Mouse (Mus musculus) MEL (cell line): Measurements from ENCODE around the gene Il23r. TPM values are rescaled to one million over a fixed set of nuclear protein-coding genes. Genes with fewer than 3 reads are reported as not detected.

Source experiments
- DNase-seq: peaks from one replicate; pipeline ENCODE4 v3.0.0; 2011; ENCODE audit warnings: low read depth, low spot score
- H3K27ac ChIP-seq: 2 replicates; pipeline ENCODE4 v1.5.1; 2012; ENCODE audit warnings: low read depth, mild to moderate bottlenecking, control low read depth, low read length, moderate library complexity; ENCODE audit not compliant: control insufficient read depth
- H3K27me3 ChIP-seq, 2 experiments: fragments of 150-350 bp in 1 of 2; sonication (generic) in 1 of 2; 2 replicates each; pipeline ENCODE4 v1.6.1; 2012; ENCODE audit warnings: low read length in 2 of 2, mild to moderate bottlenecking in 2 of 2, improper control_type of control experiment in 1 of 2, moderate library complexity in 1 of 2; ENCODE audit not compliant: insufficient read depth in 2 of 2, control insufficient read depth in 1 of 2
- H3K36me3 ChIP-seq, 2 experiments: 2 replicates each; pipeline ENCODE4 v1.6.1; 2012 to 2014; ENCODE audit warnings: low read length in 2 of 2, improper control_type of control experiment in 1 of 2, inconsistent platforms in 1 of 2, mild to moderate bottlenecking in 1 of 2; ENCODE audit not compliant: insufficient read depth in 2 of 2, control insufficient read depth in 1 of 2
- H3K4me1 ChIP-seq, 2 experiments: fragments of 150-350 bp in 1 of 2; sonication (generic) in 1 of 2; 2 replicates each; pipeline ENCODE4 v1.6.1; 2012; ENCODE audit warnings: low read length in 2 of 2, improper control_type of control experiment in 1 of 2, mild to moderate bottlenecking in 1 of 2; ENCODE audit not compliant: insufficient read depth in 2 of 2, control insufficient read depth in 1 of 2
- H3K4me3 ChIP-seq, 2 experiments: fragments of 150-350 bp in 1 of 2; sonication (generic) in 1 of 2; 2 replicates each; pipeline ENCODE4 v1.5.1; 2012; ENCODE audit warnings: low read depth in 2 of 2, low read length in 2 of 2, mild to moderate bottlenecking in 2 of 2, moderate library complexity in 2 of 2, control low read depth in 1 of 2, improper control_type of control experiment in 1 of 2; ENCODE audit not compliant: control insufficient read depth in 1 of 2, insufficient read depth in 1 of 2
- H3K79me2 ChIP-seq: 2 replicates; pipeline ENCODE4 v1.6.1; 2012; ENCODE audit warnings: mild to moderate bottlenecking, low read length, moderate library complexity; ENCODE audit not compliant: control insufficient read depth, poor library complexity, insufficient read depth
- H3K9ac ChIP-seq: 2 replicates; pipeline ENCODE4 v1.6.1; 2012; ENCODE audit warnings: low read depth, mild to moderate bottlenecking, control low read depth, low read length, moderate library complexity; ENCODE audit not compliant: control insufficient read depth, poor library complexity, severe bottlenecking
- H3K9me3 ChIP-seq: fragments of 150-350 bp; sonication (generic); replicated peaks from 2 replicates; pipeline ENCODE4 v1.6.1; 2012; ENCODE audit warnings: mild to moderate bottlenecking, low read length, improper control_type of control experiment, moderate library complexity; ENCODE audit not compliant: insufficient read depth
- BHLHE40 ChIP-seq: IDR thresholded peaks from 2 replicates; pipeline ENCODE4 v1.6.1; 2012; ENCODE audit warnings: low read depth, mild to moderate bottlenecking, inconsistent platforms, low read length, improper control_type of control experiment, borderline replicate concordance
- CHD1 ChIP-seq: IDR thresholded peaks from 2 replicates; pipeline ENCODE4 v1.6.1; 2012; ENCODE audit warnings: low read depth, mild to moderate bottlenecking, inconsistent platforms, low read length, improper control_type of control experiment
- CHD2 ChIP-seq: IDR thresholded peaks from 2 replicates; pipeline ENCODE4 v1.6.1; 2011; ENCODE audit warnings: low read length, improper control_type of control experiment
- CTCF ChIP-seq, 3 experiments: IDR thresholded peaks in 2 of 3; conservative IDR thresholded peaks in 1 of 3; 2 replicates each; pipeline ENCODE4 v1.5.1; 2011 to 2012; ENCODE audit warnings: low read length in 3 of 3, low read depth in 2 of 3, mild to moderate bottlenecking in 2 of 3, improper control_type of control experiment in 1 of 3, inconsistent platforms in 1 of 3, mixed read lengths in 1 of 3, moderate library complexity in 1 of 3; ENCODE audit not compliant: control insufficient read depth in 1 of 3, insufficient read depth in 1 of 3, poor library complexity in 1 of 3, severe bottlenecking in 1 of 3
- E2F4 ChIP-seq: IDR thresholded peaks from 2 replicates; pipeline ENCODE4 v1.6.1; 2011; ENCODE audit warnings: low read depth, low read length, improper control_type of control experiment, borderline replicate concordance
- ELF1 ChIP-seq: IDR thresholded peaks from 2 replicates; pipeline ENCODE4 v1.6.1; 2014; ENCODE audit warnings: low read depth, mild to moderate bottlenecking, inconsistent platforms, low read length, improper control_type of control experiment, moderate library complexity
- ETS1 ChIP-seq: IDR thresholded peaks from 2 replicates; pipeline ENCODE4 v1.6.1; 2012; ENCODE audit warnings: low read depth, mild to moderate bottlenecking, inconsistent platforms, low read length, improper control_type of control experiment, moderate library complexity
- GABPA ChIP-seq: IDR thresholded peaks from 2 replicates; pipeline ENCODE4 v1.6.1; 2012; ENCODE audit warnings: low read depth, mild to moderate bottlenecking, inconsistent platforms, low read length, improper control_type of control experiment, moderate library complexity
- GATA1 ChIP-seq: IDR thresholded peaks from 2 replicates; pipeline ENCODE4 v1.6.1; 2011; ENCODE audit warnings: low read depth, low read length, improper control_type of control experiment
- HCFC1 ChIP-seq: IDR thresholded peaks from 2 replicates; pipeline ENCODE4 v1.6.1; 2012; ENCODE audit warnings: low read depth, mild to moderate bottlenecking, inconsistent platforms, low read length, improper control_type of control experiment, moderate library complexity
- JUND ChIP-seq: IDR thresholded peaks from 2 replicates; pipeline ENCODE4 v1.6.1; 2011; ENCODE audit warnings: low read depth, mild to moderate bottlenecking, improper control_type of control experiment, low read length
- KAT2A ChIP-seq: conservative IDR thresholded peaks from 2 replicates; pipeline ENCODE4 v1.6.1; 2012; ENCODE audit warnings: low read depth, low read length, improper control_type of control experiment, inconsistent platforms
- MAFK ChIP-seq: IDR thresholded peaks from 2 replicates; pipeline ENCODE4 v1.6.1; 2011; ENCODE audit warnings: low read depth, mild to moderate bottlenecking, low read length, improper control_type of control experiment, borderline replicate concordance
- MAZ ChIP-seq: IDR thresholded peaks from 2 replicates; pipeline ENCODE4 v1.6.1; 2012; ENCODE audit warnings: low read depth, mild to moderate bottlenecking, inconsistent platforms, low read length, improper control_type of control experiment
- MYB ChIP-seq: IDR thresholded peaks from 2 replicates; pipeline ENCODE4 v1.6.1; 2011; ENCODE audit warnings: mild to moderate bottlenecking, low read depth, low read length, improper control_type of control experiment
- MYC ChIP-seq: IDR thresholded peaks from 2 replicates; pipeline ENCODE4 v1.6.1; 2011; ENCODE audit warnings: low read depth, mild to moderate bottlenecking, low read length, improper control_type of control experiment, moderate library complexity
- NELFE ChIP-seq: IDR thresholded peaks from 2 replicates; pipeline ENCODE4 v1.6.1; 2011; ENCODE audit warnings: low read depth, low read length, improper control_type of control experiment
- NRF1 ChIP-seq: IDR thresholded peaks from 2 replicates; pipeline ENCODE4 v1.6.1; 2014; ENCODE audit warnings: low read depth, mild to moderate bottlenecking, inconsistent platforms, low read length, improper control_type of control experiment, moderate library complexity; ENCODE audit not compliant: poor library complexity, insufficient read depth, severe bottlenecking
- RAD21 ChIP-seq: IDR thresholded peaks from 2 replicates; pipeline ENCODE4 v1.6.1; 2011; ENCODE audit warnings: mild to moderate bottlenecking, low read depth, low read length, improper control_type of control experiment
- RCOR1 ChIP-seq: IDR thresholded peaks from 2 replicates; pipeline ENCODE4 v1.6.1; 2012; ENCODE audit warnings: low read depth, mild to moderate bottlenecking, inconsistent platforms, low read length, improper control_type of control experiment
- SIN3A ChIP-seq: IDR thresholded peaks from 2 replicates; pipeline ENCODE4 v1.6.1; 2012; ENCODE audit warnings: low read length, improper control_type of control experiment, inconsistent platforms
- SMC3 ChIP-seq: IDR thresholded peaks from 2 replicates; pipeline ENCODE4 v1.6.1; 2011; ENCODE audit warnings: low read depth, low read length, improper control_type of control experiment
- TBP ChIP-seq: IDR thresholded peaks from 2 replicates; pipeline ENCODE4 v1.8.0; 2011; ENCODE audit warnings: low read depth, low read length, improper control_type of control experiment
- UBTF ChIP-seq: IDR thresholded peaks from 2 replicates; pipeline ENCODE4 v1.6.1; 2012; ENCODE audit warnings: low read depth, mild to moderate bottlenecking, inconsistent platforms, low read length, improper control_type of control experiment, moderate library complexity, borderline replicate concordance; ENCODE audit not compliant: insufficient read depth
- USF2 ChIP-seq, 2 experiments: IDR thresholded peaks; 2 replicates each; pipeline ENCODE4 v1.6.1; 2011 to 2012; ENCODE audit warnings: improper control_type of control experiment in 2 of 2, low read length in 2 of 2, borderline replicate concordance in 1 of 2, inconsistent platforms in 1 of 2, low read depth in 1 of 2, mild to moderate bottlenecking in 1 of 2; ENCODE audit not compliant: insufficient read depth in 1 of 2
- ZC3H11A ChIP-seq: IDR thresholded peaks from 2 replicates; pipeline ENCODE4 v1.6.1; 2012; ENCODE audit warnings: low read depth, mild to moderate bottlenecking, inconsistent platforms, low read length, improper control_type of control experiment
- polyA plus RNA-seq, 2 experiments: library from polyadenylated mRNA; stranded (reverse) in 1 of 2; unstranded in 1 of 2; fragments of >175 nt in 1 of 2; fragments of >200 nt in 1 of 2; gene quantifications; 2 replicates each; pipeline versions ENCODE4 v1.2.1 to v1.2.4; 2012; ENCODE audit warnings: low replicate concordance in 2 of 2, low read depth in 1 of 2; ENCODE audit not compliant: insufficient read length in 2 of 2, insufficient read depth in 1 of 2, missing spikeins in 1 of 2
- total RNA-seq: library from RNA; depleted of rRNA; stranded (reverse); fragments of 300-350 nt; gene quantifications from 2 replicates; pipeline ENCODE4 v1.2.3, GENCODE M21; 2012

Gene Il23r
- total and polyA plus RNA-seq, 3 experiments = not detected

DNA sequence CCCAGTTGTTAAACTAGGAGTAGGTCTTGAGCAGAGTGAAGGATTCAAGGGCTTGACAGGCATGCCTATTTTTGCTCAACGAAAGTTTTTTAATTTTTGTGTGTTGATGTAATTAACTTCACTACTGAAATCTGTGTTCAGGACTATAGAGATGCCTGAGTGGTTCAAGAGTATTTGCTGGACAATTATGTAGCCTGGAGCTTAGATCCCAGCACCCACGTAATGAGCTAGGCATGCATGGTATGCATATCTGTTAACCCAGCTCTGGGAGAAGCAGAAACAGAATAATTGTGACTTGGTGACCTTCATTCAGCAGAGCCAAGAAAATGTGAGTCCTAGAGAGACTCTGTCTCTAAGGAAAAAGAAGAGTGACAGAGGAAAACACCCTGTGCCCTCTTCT is 10.6 kb downstream of the Il23r start:
- Histone ChIP-seq H3K4me3 (no peak overlapping the region), H3K9ac (no peak overlapping the region), H3K79me2 (no peaks in the 10 kb centered on the region), H3K4me1 (no peaks in the 10 kb centered on the region), H3K9me3 (no peaks in the 10 kb centered on the region), H3K27me3 (no peaks in the 10 kb centered on the region; a peak in 1 of 4 replicates), H3K27ac (no peak overlapping the region), H3K36me3 (no peaks in the 10 kb centered on the region)
- TF ChIP-seq NELFE = no peak
- no peak for TF ChIP-seq ZC3H11A
- TF ChIP-seq RAD21 = no peak
- TF ChIP-seq E2F4 = no peak
- TF ChIP-seq KAT2A = no peak
- TF ChIP-seq RCOR1 = no peak
- DNase-seq = no peak

- no peak for DNase-seq
- Histone ChIP-seq H3K79me2 (no peaks in the 10 kb centered on the region), H3K4me1 (no peaks in the 10 kb centered on the region), H3K4me3 (no peak overlapping the region), H3K36me3 (no peaks in the 10 kb centered on the region), H3K27me3 (peaks cover 0 to 2% of the 10 kb centered on the region in 2 experiments), H3K9ac (no peak overlapping the region), H3K9me3 (no peaks in the 10 kb centered on the region), H3K27ac (no peak overlapping the region)
- TF ChIP-seq MAZ (no peak), BHLHE40 (no peak), ETS1 (no peak), UBTF (no peak), SMC3 (no peak), USF2 (IDR thresholded peaks at IDR 0.05; ENCODE audit: borderline replicate concordance in 1 of 2, insufficient read depth in 1 of 2, low read depth in 1 of 2, low read length in 2 of 2) (no peak), JUND (no peak), TBP (no peak), GATA1 (no peak)
Observed at GRCm38 (mm10) chr6:67471242-67471641, 20.4 kb downstream of the Il23r start.

DNA sequence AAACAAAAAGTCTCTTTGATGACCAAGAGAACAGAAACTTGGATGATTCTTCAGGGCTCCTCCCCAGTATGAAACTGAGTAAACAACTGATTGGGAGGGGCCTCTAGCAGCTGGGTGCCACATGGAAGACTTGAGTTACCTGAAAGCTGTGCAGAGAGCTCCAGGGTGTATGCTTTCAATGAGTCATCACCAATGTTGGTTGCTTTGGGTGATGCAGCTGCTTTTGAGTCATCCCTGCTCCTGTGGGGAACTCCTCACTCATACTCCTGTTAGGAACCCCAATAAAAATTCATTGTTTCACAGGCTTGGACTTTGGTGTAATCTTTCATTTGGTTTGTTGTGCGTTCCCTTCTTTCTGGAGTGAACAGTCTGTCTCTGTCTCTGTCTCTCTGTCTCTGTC is 32.2 kb downstream of the Il23r start:
- H3K27ac ChIP-seq = no peak overlapping the region
- TF ChIP-seq SIN3A (no peak), MYC (no peak), RAD21 (no peak), KAT2A (no peak), NELFE (no peak), E2F4 (no peak), MYB (no peak), JUND (no peak), CTCF (IDR thresholded peaks at IDR 0.05 in 2 of 3, conservative IDR thresholded peaks at IDR 0.05 in 1 of 3; ENCODE audit: control insufficient read depth in 1 of 3, insufficient read depth in 1 of 3, low read depth in 2 of 3, low read length in 3 of 3, poor library complexity in 1 of 3, severe bottlenecking in 1 of 3) (no peak), GATA1 (no peak), CHD2 (no peak), NRF1 (no peak), GABPA (no peak), HCFC1 (no peak), ELF1 (no peak), CHD1 (no peak), TBP (no peak), MAFK (no peak)

More for the DNA sequence above, 32.2 kb downstream of the Il23r start:
- Histone ChIP-seq H3K4me1 (no peaks in the 10 kb centered on the region), H3K36me3 (no peaks in the 10 kb centered on the region), H3K27me3 (peaks cover 1 to 2% of the 10 kb centered on the region in 2 experiments; a peak in 2 of 4 replicates), H3K4me3 (no peak overlapping the region), H3K79me2 (no peaks in the 10 kb centered on the region), H3K9me3 (no peaks in the 10 kb centered on the region), H3K9ac (no peak overlapping the region)
- no peak for DNase-seq
